Mouse (Mus musculus): ENCODE measurements around the gene Myo7a. TPM values are rescaled to one million over a fixed set of nuclear protein-coding genes. Genes with fewer than 3 reads are reported as not detected.

The Myo7a gene
- polyA plus RNA-seq, 1 experiment from 2014 or later: 8.8 TPM

DNA sequence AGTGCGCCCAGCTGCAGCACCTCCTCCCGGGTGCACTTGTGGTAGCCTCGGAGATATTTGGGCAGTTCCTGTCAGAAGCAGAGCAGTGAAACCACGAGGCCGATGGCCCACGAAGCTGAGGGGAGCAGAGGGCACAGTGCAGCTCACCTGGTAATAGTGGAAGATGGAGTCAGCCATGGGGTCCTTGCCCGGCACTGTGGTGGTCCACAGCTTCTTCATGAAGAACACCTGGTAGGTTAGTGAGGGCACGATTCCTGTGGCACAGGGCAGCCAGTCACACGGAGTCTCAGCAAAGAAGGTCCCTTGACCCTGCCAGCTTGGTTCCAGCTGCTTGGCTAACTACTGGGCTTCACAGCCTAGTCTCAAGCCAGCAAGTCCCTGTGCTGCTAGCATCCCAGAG, 64.9 kb downstream of the Myo7a start:
- Histone ChIP-seq H3K9me3 (replicated peaks) (no peaks in the 10 kb centered on the region), H3K4me2 (no peak overlapping the region), H3K36me3 (replicated peaks) (peaks cover 38% of the 10 kb centered on the region), H3K27me3 (no peaks in the 10 kb centered on the region), H3K4me1 (replicated peaks) (0 out of 2 replicates have a peak, but pooled peaks cover 2% of the 10 kb centered on the region), H3K4me3 (replicated peaks) (no peak overlapping the region), H3K9ac (no peak overlapping the region), H3K27ac (replicated peaks) (no peak overlapping the region)
- WGBS (ENCODE audit: insufficient replicate concordance): 63% methylated on average over 9 of the region's 9 CpGs
- ATAC-seq (ENCODE audit: insufficient read depth): no peak

DNA sequence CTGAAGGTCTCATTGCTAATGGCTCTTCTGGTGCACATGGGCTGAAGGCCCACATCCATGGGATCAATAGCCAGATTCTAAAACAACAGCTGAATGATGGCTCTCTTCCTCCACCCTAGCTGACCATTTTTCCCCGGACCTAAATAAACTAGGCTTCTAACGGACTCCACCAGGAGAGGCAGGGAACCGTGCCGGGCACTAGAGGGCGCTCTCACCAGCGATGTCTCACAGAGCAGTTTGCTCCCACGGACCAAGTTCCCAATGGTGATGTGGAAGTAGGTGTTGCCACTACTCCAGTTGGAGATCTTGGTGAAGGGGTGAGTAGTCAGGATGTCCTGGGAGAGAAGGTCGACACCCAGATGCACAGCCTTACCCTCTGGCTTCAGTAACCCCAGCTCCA, 67.3 kb downstream of the Myo7a start:
- no peak overlapping the region for H3K9ac ChIP-seq
- H3K4me2 ChIP-seq: no peak overlapping the region
- no peak overlapping the region for H3K27ac ChIP-seq (replicated peaks)
- WGBS (ENCODE audit: insufficient replicate concordance): 15% methylated on average over 8 of the region's 8 CpGs
- H3K9me3 ChIP-seq (replicated peaks): no peaks in the 10 kb centered on the region
- H3K4me1 ChIP-seq (replicated peaks): 0 out of 2 replicates have a peak, but pooled peaks cover 3% of the 10 kb centered on the region
- no peak for ATAC-seq (ENCODE audit: insufficient read depth)
- H3K27me3 ChIP-seq: no peaks in the 10 kb centered on the region
- peaks cover 31% of the 10 kb centered on the region for H3K36me3 ChIP-seq (replicated peaks)
- no peak overlapping the region for H3K4me3 ChIP-seq (replicated peaks)

DNA sequence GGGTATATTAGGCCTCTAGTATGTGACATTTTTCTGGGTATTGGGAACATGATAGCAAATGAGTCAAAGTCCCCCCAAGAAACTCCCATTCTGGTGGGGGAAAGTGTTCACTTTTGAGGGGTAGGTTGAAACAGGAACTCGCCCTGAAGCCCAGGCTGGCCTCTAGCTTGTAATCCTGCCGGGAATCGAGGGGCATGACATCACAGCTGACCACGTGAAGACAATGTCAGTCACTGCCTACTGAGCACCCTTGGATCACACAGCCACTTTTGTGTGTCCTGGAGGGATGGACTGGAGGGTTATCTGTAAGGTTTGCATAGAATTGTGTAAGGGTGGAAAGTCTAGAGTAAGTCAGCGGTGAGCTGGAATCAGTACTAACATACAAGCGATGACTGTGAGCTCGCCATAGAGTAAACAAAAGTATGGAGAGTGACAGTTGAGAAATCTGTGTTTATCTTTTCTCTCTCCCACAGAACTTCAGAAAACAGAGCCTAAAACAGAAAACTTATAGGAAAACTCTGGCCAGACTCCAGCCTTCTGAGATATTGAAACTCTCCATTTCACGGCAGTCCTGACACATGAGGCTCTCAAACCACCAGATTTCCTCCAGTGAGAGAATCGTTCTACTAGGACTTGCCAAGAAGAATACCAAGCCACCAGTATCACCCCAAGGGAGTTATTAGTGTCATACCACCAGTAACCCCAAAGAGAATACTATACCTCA, 71.1 kb downstream of the Myo7a start:
- 0 out of 2 replicates have a peak, but pooled peaks cover 3% of the 10 kb centered on the region for H3K4me1 ChIP-seq (replicated peaks)
- ATAC-seq (ENCODE audit: insufficient read depth): peak; percentile 88
- peaks cover 6% of the 10 kb centered on the region; the same call in 1 of the 2 replicates for H3K36me3 ChIP-seq (replicated peaks)
- peak overlapping the region; percentile 61 for H3K27ac ChIP-seq (replicated peaks)
- H3K4me3 ChIP-seq (replicated peaks): no peak overlapping the region
- 53% methylated on average over 9 of the region's 9 CpGs for WGBS (ENCODE audit: insufficient replicate concordance)
- no peaks in the 10 kb centered on the region for H3K9me3 ChIP-seq (replicated peaks)
- no peak overlapping the region for H3K4me2 ChIP-seq
- H3K9ac ChIP-seq: no peak overlapping the region
- no peaks in the 10 kb centered on the region for H3K27me3 ChIP-seq

DNA sequence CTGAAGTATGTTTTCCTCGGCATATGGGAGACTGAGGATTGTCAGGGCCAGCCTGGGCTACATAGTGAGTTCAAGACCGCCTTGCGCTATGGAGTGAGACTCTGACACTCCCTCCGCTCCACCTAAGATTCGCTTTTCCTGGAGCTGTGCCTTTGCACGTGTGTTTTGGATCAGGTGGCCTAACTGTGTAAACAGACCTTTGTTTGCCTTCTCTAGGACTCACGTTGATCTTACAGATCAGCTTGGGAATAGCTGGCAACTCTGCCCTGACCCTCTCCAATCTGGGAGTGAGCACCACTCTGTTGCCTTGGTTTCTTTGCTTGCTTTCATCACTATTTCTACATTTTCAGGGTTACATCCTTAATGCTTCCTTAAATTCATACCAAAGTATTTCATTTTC, 116.7 kb downstream of the Myo7a start:
- Histone ChIP-seq H3K4me2 (no peak overlapping the region), H3K9me3 (replicated peaks) (no peaks in the 10 kb centered on the region), H3K27ac (replicated peaks) (no peak overlapping the region), H3K36me3 (replicated peaks) (no peaks in the 10 kb centered on the region), H3K27me3 (no peaks in the 10 kb centered on the region), H3K9ac (no peak overlapping the region), H3K4me3 (replicated peaks) (no peak overlapping the region), H3K4me1 (replicated peaks) (no peaks in the 10 kb centered on the region)
- WGBS (ENCODE audit: insufficient replicate concordance): 68% methylated on average over 7 of the region's 7 CpGs
- no peak for ATAC-seq (ENCODE audit: insufficient read depth)

Other genes starting within 250 kb of the Myo7a start
- not detected in 2 replicates for gene Gdpd4, start 199.6 kb downstream of the Myo7a start, polyA plus RNA-seq (2015; fragmentation: Nextera tagmentation; extraction: Ambion mirVana)
- gene Omp, start 26.0 kb upstream of the Myo7a start, polyA plus RNA-seq (2015; fragmentation: Nextera tagmentation; extraction: Ambion mirVana): 0.54 and 0.78 TPM in 2 replicates
- 14.3 and 15.5 TPM in 2 replicates for gene Capn5, start 58.8 kb upstream of the Myo7a start, polyA plus RNA-seq (2015; fragmentation: Nextera tagmentation; extraction: Ambion mirVana)
- 0.08 TPM in 1 of 2 replicates, not detected in the other for gene B3gnt6, start 80.0 kb upstream of the Myo7a start, polyA plus RNA-seq (2015; fragmentation: Nextera tagmentation; extraction: Ambion mirVana)
- gene Acer3, start 201.7 kb upstream of the Myo7a start, polyA plus RNA-seq (2015; fragmentation: Nextera tagmentation; extraction: Ambion mirVana): 25.0 and 26.9 TPM in 2 replicates
- gene Tsku, start 241.8 kb upstream of the Myo7a start, polyA plus RNA-seq (2015; fragmentation: Nextera tagmentation; extraction: Ambion mirVana): 1.3 and 1.6 TPM in 2 replicates

Data from liver, embryonic 15.5 days (tissue).